Mouse (Mus musculus): Measurements from ENCODE around the gene Ptpre.

Gene Ptpre

GRCm38 (mm10) chr7:135715642-135716444 lies 178.6 kb downstream of the Ptpre start, which contains the start of gene Mki67:
Gene Mki67 (minus strand): TSS chr7:135716361.
- ATAC-seq (ENCODE audit: insufficient number of reproducible peaks, low FRiP score, low TSS enrichment) = 0 out of 2 replicates have a peak, but pooled peaks have one; percentile 31

GRCm38 (mm10) chr7:135716445-135716877 lies 179.2 kb downstream of the Ptpre start:
- ATAC-seq (ENCODE audit: insufficient number of reproducible peaks, low FRiP score, low TSS enrichment) = peak; percentile 61; the same call in 1 of the 2 replicates

- no peak for ATAC-seq (ENCODE audit: insufficient number of reproducible peaks, low FRiP score, low TSS enrichment)
Measured at GRCm38 (mm10) chr7:135716968-135717557, 179.8 kb downstream of the Ptpre start.

GRCm38 (mm10) chr7:135721436-135721992 lies 184.2 kb downstream of the Ptpre start:
- ATAC-seq (ENCODE audit: insufficient number of reproducible peaks, low FRiP score, low TSS enrichment) = no peak

GRCm38 (mm10) chr7:135722011-135722838 lies 184.9 kb downstream of the Ptpre start:
- ATAC-seq (ENCODE audit: insufficient number of reproducible peaks, low FRiP score, low TSS enrichment) = no peak

GRCm38 (mm10) chr7:135723672-135724341 lies 186.5 kb downstream of the Ptpre start:
- ATAC-seq (ENCODE audit: insufficient number of reproducible peaks, low FRiP score, low TSS enrichment) = no peak

GRCm38 (mm10) chr7:135726707-135727106 lies 189.4 kb downstream of the Ptpre start:
- ATAC-seq (ENCODE audit: insufficient number of reproducible peaks, low FRiP score, low TSS enrichment) = no peak

- no peak for ATAC-seq (ENCODE audit: insufficient number of reproducible peaks, low FRiP score, low TSS enrichment)
Measured at GRCm38 (mm10) chr7:135728038-135728437, 190.8 kb downstream of the Ptpre start.

- no peak for ATAC-seq (ENCODE audit: insufficient number of reproducible peaks, low FRiP score, low TSS enrichment)
Measured at GRCm38 (mm10) chr7:135734379-135734778, 197.1 kb downstream of the Ptpre start.

- ATAC-seq (ENCODE audit: insufficient number of reproducible peaks, low FRiP score, low TSS enrichment) = peak; percentile 16; the same call in 1 of the 2 replicates
Measured at GRCm38 (mm10) chr7:135734911-135735646, 197.8 kb downstream of the Ptpre start.

All from cerebellum, adult (tissue).